Mouse (Mus musculus) ES-E14 (cell line): ENCODE data around the gene Taf4.

ENCODE experiments used
- CHD2 ChIP-seq: IDR thresholded peaks from 2 replicates; pipeline ENCODE4 v1.6.1; 2014; ENCODE audit warnings: mild to moderate bottlenecking, low read depth, low read length, inconsistent platforms
- HCFC1 ChIP-seq: IDR thresholded peaks from 2 replicates; pipeline ENCODE4 v1.6.1; 2012; ENCODE audit warnings: low read length, inconsistent platforms, borderline replicate concordance; ENCODE audit not compliant: insufficient read depth
- ZC3H11A ChIP-seq: IDR thresholded peaks from 2 replicates; pipeline ENCODE4 v1.6.1; 2012; ENCODE audit warnings: low read depth, mild to moderate bottlenecking, inconsistent platforms, low read length, borderline replicate concordance

DNA sequence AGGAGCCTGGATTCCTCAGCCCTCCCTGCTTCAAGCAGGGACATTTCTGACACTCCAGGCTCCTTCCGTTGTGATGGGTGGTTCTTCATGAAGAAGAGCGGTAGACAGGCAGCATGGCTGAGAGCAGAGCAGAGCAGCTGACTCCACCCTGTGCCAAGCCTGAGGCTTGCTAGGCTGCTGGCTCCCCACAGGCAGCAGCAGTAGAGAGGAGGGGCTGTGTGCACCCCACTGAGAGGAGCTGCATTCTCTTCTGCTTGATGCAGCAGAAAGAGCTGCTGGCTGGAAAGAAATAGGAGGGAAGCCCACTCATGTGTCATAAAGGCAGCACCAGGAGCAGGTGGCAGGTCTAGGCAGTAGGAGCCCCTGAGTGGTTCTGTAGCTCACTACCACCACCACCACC lies 106.6 kb downstream of the Taf4 start:
- TF ChIP-seq HCFC1 (no peak), ZC3H11A (no peak), CHD2 (no peak)
